Mouse (Mus musculus): ENCODE data around the gene Tnip1.

- TF ChIP-seq TAL1 (IDR thresholded peaks at IDR 0.05; ENCODE audit: low read length) (no peak), GATA1 (IDR thresholded peaks at IDR 0.05; ENCODE audit: low read length) (no peak)
These were observed 25.3 kb upstream of the Tnip1 start for GRCm38 (mm10) chr11:54987974-54988373.
